Mouse (Mus musculus) frontal cortex, postnatal 14 days (tissue): Measurements from ENCODE around the gene Pex14.
"Not testable (repeated sequence)": the region's sequence is repeated elsewhere in the genome, so short reads cannot be mapped to it uniquely, and the experiment has no call there.

Experiments
- DNase-seq, 2 experiments: peaks; one replicate each; pipeline ENCODE4 v3.0.0; 2022; ENCODE audit warnings: low spot score in 2 of 2

Pex14 gene

GRCm38 (mm10) chr4:149103875-149104561 is 4.3 kb upstream of the Pex14 start, which contains the start of gene Dffa:
Gene Dffa, plus strand, starts transcription at chr4:149104146.
- peak; percentile 83 to 84 for DNase-seq

GRCm38 (mm10) chr4:149101456-149101855 is 1.8 kb upstream of the Pex14 start:
- DNase-seq, result no peak

DNA sequence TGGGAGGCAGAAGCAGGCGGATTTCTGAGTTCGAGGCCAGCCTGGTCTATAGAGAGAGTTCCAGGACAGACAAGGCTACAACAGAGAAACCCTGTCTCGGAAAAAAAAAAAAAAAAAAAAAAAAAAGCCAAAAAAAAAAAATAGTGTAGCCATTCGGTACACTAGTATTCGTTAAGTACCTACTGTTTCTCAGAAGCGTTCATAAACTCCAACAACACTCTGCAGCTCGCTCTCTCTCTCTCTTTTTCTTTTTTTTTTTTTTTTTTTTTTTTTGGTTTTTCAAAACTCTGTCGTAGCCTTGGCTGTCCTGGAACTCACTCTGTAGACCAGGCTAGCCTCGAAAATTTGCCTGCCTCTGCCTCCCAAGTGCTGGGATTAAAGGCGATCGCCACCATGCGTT is 773 bp upstream of the Pex14 start:
- DNase-seq, result not testable (repeated sequence)

- DNase-seq, result no peak
These were observed 1.1 kb downstream of the Pex14 start for GRCm38 (mm10) chr4:149098571-149098970.

- no peak for DNase-seq
These were observed 1.7 kb downstream of the Pex14 start for GRCm38 (mm10) chr4:149097956-149098355.

- no peak for DNase-seq
These were observed 8.3 kb downstream of the Pex14 start for GRCm38 (mm10) chr4:149091364-149091763.

- no peak for DNase-seq
These were observed 14.3 kb downstream of the Pex14 start for GRCm38 (mm10) chr4:149085381-149085780.

GRCm38 (mm10) chr4:149081528-149081927 is 18.1 kb downstream of the Pex14 start:
- DNase-seq, result no peak

DNA sequence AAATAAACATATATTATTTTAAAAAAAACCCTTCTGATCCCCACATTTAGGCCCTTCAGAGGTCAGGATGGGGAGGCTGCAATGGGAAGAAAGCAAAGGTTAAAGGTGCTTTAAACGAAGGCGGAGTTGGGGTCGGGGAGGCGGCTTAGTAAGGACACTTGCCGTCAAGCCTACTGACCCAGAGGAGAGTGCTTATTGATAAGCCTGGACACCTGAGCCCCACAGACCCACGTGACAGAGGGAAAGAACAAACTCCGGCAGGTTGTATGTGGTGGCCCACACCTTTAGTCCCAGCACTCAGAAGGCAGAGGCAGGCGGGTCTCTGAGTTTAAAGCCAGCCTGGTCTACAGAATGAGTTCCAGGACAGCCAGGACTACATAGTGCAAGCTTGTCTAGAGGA is 19.6 kb downstream of the Pex14 start:
- DNase-seq, result no peak

DNA sequence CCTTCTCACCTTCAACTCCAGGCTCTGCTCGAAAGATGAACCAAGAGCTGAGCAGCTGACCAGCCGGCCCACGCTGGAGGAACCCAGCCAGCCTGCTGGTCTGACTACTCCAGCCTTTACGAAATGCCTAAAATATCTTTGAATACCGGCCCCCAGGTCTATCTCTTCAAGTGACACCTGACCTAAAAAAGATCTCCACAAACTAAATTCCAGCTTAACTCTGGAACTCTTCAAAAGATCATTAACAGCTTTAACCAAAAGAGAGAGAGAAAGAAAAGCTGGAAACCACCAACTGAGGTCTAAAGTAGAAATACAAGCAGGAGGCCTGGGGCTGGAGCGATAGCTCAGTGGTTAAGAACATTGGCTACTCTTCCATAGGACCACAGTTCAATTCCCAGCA is 20.0 kb downstream of the Pex14 start:
- no peak for DNase-seq

- no peak for DNase-seq
These were observed 21.4 kb downstream of the Pex14 start for GRCm38 (mm10) chr4:149078261-149078660.

DNA sequence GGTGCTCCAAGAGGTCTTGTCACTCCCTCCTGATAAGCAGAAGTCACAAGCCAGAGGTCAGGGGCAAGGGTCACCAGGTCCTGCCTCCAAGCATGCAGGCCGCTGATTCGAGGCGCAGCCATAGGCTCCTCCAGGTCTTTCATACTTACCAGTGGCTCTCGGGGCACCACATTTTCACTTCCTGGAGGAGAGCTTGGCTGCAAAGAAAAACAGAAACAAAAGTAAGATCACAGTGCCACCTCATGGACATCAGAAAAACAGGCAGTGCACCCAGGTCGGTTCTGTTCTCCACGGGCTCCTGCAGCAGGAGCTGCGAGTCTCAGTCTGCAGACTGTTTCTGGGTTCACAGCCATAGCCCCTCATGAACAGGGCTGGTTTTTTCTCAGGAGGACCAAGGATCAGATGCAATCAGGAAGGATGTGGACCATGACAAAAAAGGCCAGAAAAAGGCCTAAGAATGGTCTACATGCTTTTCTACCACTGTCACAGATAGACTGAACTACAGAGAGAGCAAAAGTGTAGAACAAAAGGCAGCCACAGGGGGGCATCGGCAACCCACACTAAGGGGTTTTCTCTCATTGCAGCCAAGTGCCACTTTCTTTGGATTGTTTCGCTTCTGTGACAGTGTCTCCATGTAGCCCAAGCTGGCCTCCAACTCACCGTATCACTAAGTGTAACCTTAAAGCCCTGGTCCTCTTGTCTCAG is 23.7 kb downstream of the Pex14 start:
- peak; percentile 57 to 66 for DNase-seq

GRCm38 (mm10) chr4:149075073-149075472 is 24.6 kb downstream of the Pex14 start:
- DNase-seq, result no peak

- DNase-seq, result no peak
These were observed 32.8 kb downstream of the Pex14 start for GRCm38 (mm10) chr4:149066672-149067551.

DNA sequence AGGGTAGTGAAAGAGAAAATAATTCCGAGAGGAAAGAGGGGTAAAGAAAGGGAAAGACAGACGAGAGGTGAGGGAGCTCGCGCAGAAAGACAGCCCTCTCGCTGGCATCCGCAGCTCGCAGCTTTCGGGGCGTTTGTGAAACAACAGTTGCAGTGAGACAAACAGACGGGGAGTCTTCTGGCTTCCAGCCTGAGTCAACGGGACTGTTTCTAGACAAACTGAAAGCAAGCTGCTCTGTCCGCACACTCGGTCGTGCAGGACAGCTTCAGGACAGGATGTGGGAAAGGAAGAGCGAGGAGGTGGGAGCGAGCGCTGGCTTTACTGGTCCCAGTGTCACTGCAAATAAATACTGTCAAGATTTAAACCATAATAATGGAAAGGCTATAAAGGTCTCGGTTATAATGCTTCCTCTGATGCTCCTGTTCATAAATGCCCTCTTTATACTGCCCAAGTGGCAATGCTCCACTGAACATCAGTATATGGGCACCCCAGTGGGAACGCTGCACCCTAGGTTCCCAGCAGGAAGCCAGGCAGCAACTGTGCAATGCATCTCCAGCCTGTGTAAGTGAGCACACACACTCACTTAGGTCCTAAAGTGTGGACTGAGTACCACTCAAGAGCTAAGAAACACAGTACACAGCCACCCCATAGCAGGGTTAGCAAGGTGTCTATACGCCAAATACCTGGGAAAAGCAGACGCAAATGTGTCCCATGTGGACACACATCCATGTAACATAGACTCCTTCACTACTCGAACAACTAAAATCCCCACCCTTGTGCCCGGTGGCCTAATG is 35.4 kb downstream of the Pex14 start:
- DNase-seq, result no peak

DNA sequence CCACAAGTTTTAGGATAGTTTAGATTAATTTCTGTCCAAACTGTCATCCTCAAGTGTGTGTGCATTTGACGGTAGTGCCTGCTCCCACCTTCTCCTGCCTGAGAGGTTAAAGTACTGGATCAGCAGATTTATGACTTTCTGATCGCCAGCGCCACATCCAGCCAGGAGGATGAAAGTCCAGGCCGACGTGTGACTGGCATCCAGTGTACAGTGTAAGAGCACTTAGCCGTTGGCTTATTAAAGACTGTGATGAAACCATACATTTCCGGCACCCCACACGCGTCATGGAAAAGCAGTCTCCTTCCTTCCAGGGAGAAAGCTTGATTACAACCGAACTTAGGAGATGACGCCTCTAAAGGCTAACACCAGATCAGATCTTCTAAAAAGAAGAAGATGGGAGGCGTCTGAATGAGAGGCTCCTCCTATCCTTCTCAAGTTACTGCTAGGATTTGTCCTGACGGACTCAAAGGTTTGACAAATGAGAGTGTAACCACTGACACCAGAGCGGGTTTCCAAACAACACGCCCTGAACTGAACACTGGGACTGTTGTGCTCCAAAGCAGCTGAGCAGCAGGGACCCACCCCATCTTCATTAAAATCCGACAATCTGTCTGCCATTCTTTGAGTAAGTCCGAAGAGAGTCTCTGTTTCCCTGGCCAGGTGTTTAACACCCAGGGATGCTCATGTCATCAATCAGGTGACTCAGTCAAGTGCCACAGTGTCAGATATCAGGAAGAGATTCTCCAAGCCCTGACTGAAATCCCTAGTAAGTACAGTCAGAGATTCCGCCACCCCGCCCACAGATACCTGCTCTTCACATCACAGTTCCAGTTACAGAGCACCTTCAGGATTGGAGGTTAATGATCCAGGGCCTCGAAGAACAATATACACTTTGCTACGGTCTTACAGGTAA is 37.0 kb downstream of the Pex14 start:
- DNase-seq, result no peak

GRCm38 (mm10) chr4:149061432-149061718 is 38.3 kb downstream of the Pex14 start:
- no peak for DNase-seq

DNA sequence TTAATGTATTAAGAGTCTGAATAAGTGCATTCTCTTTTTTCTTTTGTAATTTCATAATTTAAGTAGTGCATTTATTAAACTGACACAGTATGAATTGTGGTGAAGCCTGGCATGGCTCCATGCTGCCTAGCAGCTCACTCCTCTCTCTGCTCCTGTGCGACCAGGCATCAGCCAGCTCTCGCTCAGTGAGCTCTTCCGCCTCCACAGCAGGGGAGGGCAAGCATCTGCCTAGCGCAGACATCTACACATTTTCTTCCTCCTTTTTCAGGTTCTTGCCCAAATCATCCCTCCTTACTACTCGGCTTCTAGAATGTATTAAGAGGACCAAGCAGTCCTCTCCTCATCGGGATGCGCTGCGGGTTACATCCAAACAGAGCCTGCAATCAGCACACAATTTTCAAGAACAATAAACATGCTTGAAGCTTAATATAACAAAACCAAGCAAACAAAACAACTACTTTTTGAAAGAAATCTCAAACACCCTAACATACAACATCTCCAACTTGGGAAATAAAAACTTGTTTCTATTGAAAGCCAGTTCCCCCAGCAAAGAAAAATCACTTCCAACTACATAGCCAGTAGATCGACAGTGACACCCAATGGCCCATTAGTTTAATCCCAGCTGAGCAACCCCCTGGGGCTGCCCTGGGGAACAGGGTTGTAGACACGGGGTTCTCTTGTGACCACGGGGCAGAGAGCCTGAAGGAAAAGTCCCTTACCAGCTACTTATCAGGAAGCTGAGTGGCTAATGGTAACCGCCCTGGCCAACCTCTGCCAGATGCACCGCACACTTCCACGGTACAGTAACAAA is 38.9 kb downstream of the Pex14 start:
- DNase-seq, result no peak

GRCm38 (mm10) chr4:149059713-149060112 is 40.0 kb downstream of the Pex14 start:
- no peak for DNase-seq

GRCm38 (mm10) chr4:149058298-149058697 is 41.4 kb downstream of the Pex14 start:
- DNase-seq, result no peak
